Mouse (Mus musculus): Measurements from ENCODE around the gene AY358078. TPM values are rescaled to one million over a fixed set of nuclear protein-coding genes. Genes with fewer than 3 reads are reported as not detected.
"Not testable (repeated sequence)": the region's sequence is repeated elsewhere in the genome, so short reads cannot be mapped to it uniquely, and the experiment has no call there.

AY358078 gene
- polyA plus RNA-seq, 1 experiment from 2014 or later, result not detected

- not testable (repeated sequence) for H3K4me1 ChIP-seq (replicated peaks; ENCODE audit: control insufficient read depth, insufficient read depth, low read length); H3K36me3 ChIP-seq (ENCODE audit: control insufficient read depth, insufficient read depth, low read length); H3K9ac ChIP-seq (ENCODE audit: low read length); H3K27me3 ChIP-seq (ENCODE audit: control insufficient read depth, insufficient read depth, low read depth, low read length); H3K4me2 ChIP-seq (ENCODE audit: low read depth, low read length); H3K9me3 ChIP-seq (ENCODE audit: control insufficient read depth, low read length); H3K27ac ChIP-seq (ENCODE audit: low read length); H3K4me3 ChIP-seq (ENCODE audit: low read length); ATAC-seq (ENCODE audit: low read depth)
- 60% methylated on average over 7 of the region's 7 CpGs for whole genome bisulfite sequencing
Observed at GRCm38 (mm10) chr14:51855280-51855679, 55.4 kb downstream of the AY358078 start.

GRCm38 (mm10) chr14:51863603-51864002 lies 63.8 kb downstream of the AY358078 start:
- not testable (repeated sequence) for H3K9ac ChIP-seq (ENCODE audit: low read length); H3K9me3 ChIP-seq (ENCODE audit: control insufficient read depth, low read length); H3K36me3 ChIP-seq (ENCODE audit: control insufficient read depth, insufficient read depth, low read length); H3K4me2 ChIP-seq (ENCODE audit: low read depth, low read length); H3K27me3 ChIP-seq (ENCODE audit: control insufficient read depth, insufficient read depth, low read depth, low read length); H3K4me1 ChIP-seq (replicated peaks; ENCODE audit: control insufficient read depth, insufficient read depth, low read length); H3K27ac ChIP-seq (ENCODE audit: low read length); ATAC-seq (ENCODE audit: low read depth); H3K4me3 ChIP-seq (ENCODE audit: low read length)
- WGBS, result 0% methylated on average over 1 of the region's 1 CpGs

GRCm38 (mm10) chr14:51870756-51871155 lies 70.9 kb downstream of the AY358078 start:
- ATAC-seq (ENCODE audit: low read depth), result no peak

GRCm38 (mm10) chr14:51871741-51872140 lies 71.9 kb downstream of the AY358078 start:
- Histone ChIP-seq H3K4me1 (replicated peaks; ENCODE audit: control insufficient read depth, insufficient read depth, low read length) (no peaks in the 10 kb centered on the region), H3K9ac (ENCODE audit: low read length) (no peak overlapping the region), H3K27ac (ENCODE audit: low read length) (no peak overlapping the region), H3K4me2 (ENCODE audit: low read depth, low read length) (no peak overlapping the region), H3K36me3 (ENCODE audit: control insufficient read depth, insufficient read depth, low read length) (no peaks in the 10 kb centered on the region), H3K9me3 (ENCODE audit: control insufficient read depth, low read length) (no peaks in the 10 kb centered on the region), H3K27me3 (ENCODE audit: control insufficient read depth, insufficient read depth, low read depth, low read length) (no peaks in the 10 kb centered on the region), H3K4me3 (ENCODE audit: low read length) (no peak overlapping the region)
- ATAC-seq (ENCODE audit: low read depth), result no peak
- 65% methylated on average over 9 of the region's 9 CpGs for WGBS

More at GRCm38 (mm10) chr14:51870756-51871155, 70.9 kb downstream of the AY358078 start:
- Histone ChIP-seq H3K4me2 (ENCODE audit: low read depth, low read length) (no peak overlapping the region), H3K9ac (ENCODE audit: low read length) (no peak overlapping the region), H3K4me3 (ENCODE audit: low read length) (no peak overlapping the region), H3K9me3 (ENCODE audit: control insufficient read depth, low read length) (no peaks in the 10 kb centered on the region), H3K36me3 (ENCODE audit: control insufficient read depth, insufficient read depth, low read length) (no peaks in the 10 kb centered on the region), H3K4me1 (replicated peaks; ENCODE audit: control insufficient read depth, insufficient read depth, low read length) (no peaks in the 10 kb centered on the region), H3K27me3 (ENCODE audit: control insufficient read depth, insufficient read depth, low read depth, low read length) (no peaks in the 10 kb centered on the region), H3K27ac (ENCODE audit: low read length) (no peak overlapping the region)
- WGBS, result 64% methylated on average over 2 of the region's 2 CpGs

Small RNA genes within 50 kb of the gene (microRNA-seq; reads per million reads assigned to microRNA genes)
- gene Gm27375, result not detected

Other genes starting within 250 kb of the AY358078 start
- not detected in 2 replicates for gene Gm5622, start 247.3 kb upstream of the AY358078 start, polyA plus RNA-seq (2015; fragmentation: Nextera tagmentation; extraction: Ambion mirVana)
- gene Gm17175, start 226.0 kb upstream of the AY358078 start, polyA plus RNA-seq (2015; fragmentation: Nextera tagmentation; extraction: Ambion mirVana), result not detected in 2 replicates
- gene Gm17174, start 207.9 kb upstream of the AY358078 start, polyA plus RNA-seq (2015; fragmentation: Nextera tagmentation; extraction: Ambion mirVana), result not detected in 2 replicates
- gene Gm17078, start 188.7 kb upstream of the AY358078 start, polyA plus RNA-seq (2015; fragmentation: Nextera tagmentation; extraction: Ambion mirVana), result not detected in 2 replicates
- gene Gm4181, start 164.4 kb upstream of the AY358078 start, polyA plus RNA-seq (2015; fragmentation: Nextera tagmentation; extraction: Ambion mirVana), result not detected in 2 replicates
- not detected in 2 replicates for gene Gm17079, start 104.6 kb upstream of the AY358078 start, polyA plus RNA-seq (2015; fragmentation: Nextera tagmentation; extraction: Ambion mirVana)
- not detected in 2 replicates for gene Gm5800, start 82.9 kb upstream of the AY358078 start, polyA plus RNA-seq (2015; fragmentation: Nextera tagmentation; extraction: Ambion mirVana)
- gene Ang4, start 26.5 kb upstream of the AY358078 start, polyA plus RNA-seq (2015; fragmentation: Nextera tagmentation; extraction: Ambion mirVana), result not detected in 2 replicates
- gene Ear6, start 53.7 kb downstream of the AY358078 start, polyA plus RNA-seq (2015; fragmentation: Nextera tagmentation; extraction: Ambion mirVana), result not detected in 2 replicates
- 33.5 and 40.4 TPM in 2 replicates for gene Mettl17, start 84.8 kb downstream of the AY358078 start, polyA plus RNA-seq (2015; fragmentation: Nextera tagmentation; extraction: Ambion mirVana)
- 0.25 and 0.43 TPM in 2 replicates for gene Slc39a2, start 92.8 kb downstream of the AY358078 start, polyA plus RNA-seq (2015; fragmentation: Nextera tagmentation; extraction: Ambion mirVana)
- 93.3 and 109 TPM in 2 replicates for gene Ndrg2, start 114.1 kb downstream of the AY358078 start, polyA plus RNA-seq (2015; fragmentation: Nextera tagmentation; extraction: Ambion mirVana)
- gene Tppp2, start 118.4 kb downstream of the AY358078 start, polyA plus RNA-seq (2015; fragmentation: Nextera tagmentation; extraction: Ambion mirVana), result not detected in 2 replicates
- gene Rnase13, start 122.7 kb downstream of the AY358078 start, polyA plus RNA-seq (2015; fragmentation: Nextera tagmentation; extraction: Ambion mirVana), result not detected in 2 replicates
- 95.0 and 98.4 TPM in 2 replicates for gene Arhgef40, start 184.7 kb downstream of the AY358078 start, polyA plus RNA-seq (2015; fragmentation: Nextera tagmentation; extraction: Ambion mirVana)
- 0.21 and 0.34 TPM in 2 replicates for gene Tmem253, start 215.6 kb downstream of the AY358078 start, polyA plus RNA-seq (2015; fragmentation: Nextera tagmentation; extraction: Ambion mirVana)
- 20.1 and 20.8 TPM in 2 replicates for gene Zfp219, start 220.7 kb downstream of the AY358078 start, polyA plus RNA-seq (2015; fragmentation: Nextera tagmentation; extraction: Ambion mirVana)
- not detected in 2 replicates for gene Olfr221, start 242.4 kb downstream of the AY358078 start, polyA plus RNA-seq (2015; fragmentation: Nextera tagmentation; extraction: Ambion mirVana)